Mouse (Mus musculus) neural tube, embryonic 13.5 days (tissue): Measurements from ENCODE around the gene Sall4. TPM values are rescaled to one million over a fixed set of nuclear protein-coding genes. Genes with fewer than 3 reads are reported as not detected.
"Not testable (repeated sequence)": the region's sequence is repeated elsewhere in the genome, so short reads cannot be mapped to it uniquely, and the experiment has no call there.

Experiments used
- ATAC-seq: fragments of 200-750 bp; cut with Nextera tagmentation; 2 replicates; pipeline ENCODE4 v1.8.0; 2017; ENCODE audit warnings: low read depth, mild to moderate bottlenecking, moderate TSS enrichment, moderate library complexity
- H3K27ac ChIP-seq: fragments of 300-500 bp; sonication (generic); replicated peaks from 2 replicates; pipeline ENCODE4 v1.5.1; 2015; ENCODE audit warnings: moderate library complexity, mild to moderate bottlenecking, inconsistent platforms
- H3K27me3 ChIP-seq: fragments of 300-500 bp; sonication (generic); 2 replicates; pipeline ENCODE4 v1.6.1; 2015; ENCODE audit warnings: mild to moderate bottlenecking, inconsistent platforms
- H3K36me3 ChIP-seq: fragments of 300-500 bp; sonication (generic); 2 replicates; pipeline ENCODE4 v1.6.1; 2015; ENCODE audit warnings: mild to moderate bottlenecking, inconsistent platforms
- H3K4me1 ChIP-seq: fragments of 300-500 bp; sonication (generic); replicated peaks from 2 replicates; pipeline ENCODE4 v1.6.1; 2015; ENCODE audit warnings: inconsistent platforms
- H3K4me2 ChIP-seq: fragments of 300-500 bp; sonication (generic); 2 replicates; pipeline ENCODE4 v1.6.1; 2015; ENCODE audit warnings: inconsistent platforms, mild to moderate bottlenecking, moderate library complexity
- H3K4me3 ChIP-seq: fragments of 300-500 bp; sonication (generic); 2 replicates; pipeline ENCODE4 v1.5.1; 2015; ENCODE audit warnings: mild to moderate bottlenecking, inconsistent platforms
- H3K9ac ChIP-seq: fragments of 300-500 bp; sonication (generic); 2 replicates; pipeline ENCODE4 v1.6.1; 2015; ENCODE audit warnings: moderate library complexity, mild to moderate bottlenecking, inconsistent platforms
- H3K9me3 ChIP-seq: fragments of 300-500 bp; sonication (generic); 2 replicates; pipeline ENCODE4 v1.6.1; 2016; ENCODE audit warnings: inconsistent platforms
- WGBS: fragments of 180-500 bp; shearing (Covaris S2); methylation state at CpG from one replicate; pipeline ENCODE4 v1.1.7; 2015; 5-methylcytosine and 5-hydroxymethylcytosine counted together
- polyA plus RNA-seq: library from polyadenylated mRNA; unstranded; fragments of >200 nt; fragmentation: Nextera tagmentation; extraction: Ambion mirVana; gene quantifications from 2 replicates; pipeline ENCODE4 v1.2.1, GENCODE M21; 2015

The Sall4 gene
- polyA plus RNA-seq, 1 experiment from 2014 or later, result 0.81 TPM

- no peak overlapping the region for H3K4me2 ChIP-seq
- H3K9me3 ChIP-seq, result no peaks in the 10 kb centered on the region
- H3K27me3 ChIP-seq, result peaks cover 48% of the 10 kb centered on the region
- H3K9ac ChIP-seq, result no peak overlapping the region
- 40% methylated on average over 8 of the region's 8 CpGs for WGBS
- H3K4me3 ChIP-seq, result no peak overlapping the region
- H3K36me3 ChIP-seq, result no peaks in the 10 kb centered on the region
- no peak overlapping the region for H3K27ac ChIP-seq
- H3K4me1 ChIP-seq, result peaks cover 26% of the 10 kb centered on the region
- no peak for ATAC-seq
Measured at GRCm38 (mm10) chr2:168769259-168769658, 1.5 kb upstream of the Sall4 start.

- Histone ChIP-seq H3K27me3 (peaks cover 62% of the 10 kb centered on the region), H3K9me3 (no peaks in the 10 kb centered on the region), H3K4me2 (peak overlapping the region; percentile 93), H3K36me3 (no peaks in the 10 kb centered on the region), H3K4me3 (peak overlapping the region; percentile 52), H3K27ac (0 out of 2 replicates have a peak overlapping the region, but pooled peaks have one; percentile 42), H3K4me1 (peaks cover 49% of the 10 kb centered on the region), H3K9ac (peak overlapping the region; percentile 72)
- ATAC-seq, result peak; percentile 84
- WGBS, result under 1% methylated on average over 52 of the region's 52 CpGs
Measured at GRCm38 (mm10) chr2:168766538-168767361, 993 bp downstream of the Sall4 start.

DNA sequence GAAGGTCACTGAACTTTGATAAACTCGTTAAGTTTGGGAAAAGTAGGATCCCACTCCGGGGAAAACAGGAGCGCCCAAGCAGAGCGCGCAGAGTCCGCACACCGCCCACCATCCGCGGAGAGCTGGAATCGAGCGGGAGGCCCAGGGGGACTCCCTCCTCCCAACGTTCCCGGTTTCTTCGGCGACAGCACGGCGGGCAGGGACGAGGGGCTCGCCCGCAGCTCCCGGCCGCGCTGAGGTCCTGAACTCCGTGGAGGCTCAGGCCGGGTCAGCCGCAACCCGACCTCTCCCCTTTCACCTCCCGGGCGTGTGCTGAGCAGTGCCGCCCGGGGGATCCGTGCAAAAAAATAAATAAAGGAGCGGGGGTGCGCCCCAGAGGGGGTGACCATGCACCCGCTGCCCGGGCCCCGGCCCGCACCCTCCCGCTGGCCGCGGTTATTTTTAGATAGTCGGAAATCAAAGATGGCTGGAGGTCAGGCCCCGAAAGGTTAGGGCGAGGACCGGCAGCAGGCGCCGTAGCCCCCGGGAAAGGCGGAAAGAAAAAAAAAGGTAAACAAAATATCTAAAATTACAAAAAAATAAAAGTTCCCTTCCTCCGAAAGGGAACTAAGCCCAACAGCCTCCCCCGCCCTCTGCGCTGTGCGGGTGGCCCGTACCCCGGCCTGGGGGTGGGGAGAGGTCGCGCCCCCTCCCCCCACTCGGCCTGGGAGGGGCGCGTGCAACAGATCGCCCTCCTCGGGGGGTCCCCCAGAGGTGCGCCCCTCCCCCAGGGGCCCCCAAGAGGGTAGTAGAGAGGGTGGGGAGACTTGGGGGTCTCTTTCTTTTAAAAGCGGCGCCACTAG lies 1.8 kb downstream of the Sall4 start:
- Histone ChIP-seq H3K4me3 (peak overlapping the region; percentile 52), H3K9me3 (no peaks in the 10 kb centered on the region), H3K4me2 (peak overlapping the region; percentile 93), H3K4me1 (peaks cover 55% of the 10 kb centered on the region), H3K36me3 (no peaks in the 10 kb centered on the region), H3K27ac (0 out of 2 replicates have a peak overlapping the region, but pooled peaks have one; percentile 1), H3K9ac (peak overlapping the region; percentile 72), H3K27me3 (peaks cover 62% of the 10 kb centered on the region)
- WGBS, result under 1% methylated on average over 65 of the region's 65 CpGs
- peak; percentile 20; the same call in 1 of the 2 replicates for ATAC-seq

- under 1% methylated on average over 32 of the region's 32 CpGs for WGBS
Measured at GRCm38 (mm10) chr2:168765065-168765681, 2.6 kb downstream of the Sall4 start.

GRCm38 (mm10) chr2:168764460-168764867 lies 3.3 kb downstream of the Sall4 start:
- H3K9ac ChIP-seq, result no peak overlapping the region
- no peak overlapping the region for H3K27ac ChIP-seq
- no peak for ATAC-seq
- H3K4me2 ChIP-seq, result peak overlapping the region; percentile 93
- H3K4me3 ChIP-seq, result no peak overlapping the region
- no peaks in the 10 kb centered on the region for H3K36me3 ChIP-seq
- peaks cover 61% of the 10 kb centered on the region for H3K27me3 ChIP-seq
- peaks cover 55% of the 10 kb centered on the region for H3K4me1 ChIP-seq
- H3K9me3 ChIP-seq, result no peaks in the 10 kb centered on the region
- WGBS, result 6% methylated on average over 9 of the region's 9 CpGs

More at GRCm38 (mm10) chr2:168765065-168765681, 2.6 kb downstream of the Sall4 start:
- Histone ChIP-seq H3K27me3 (peaks cover 62% of the 10 kb centered on the region), H3K4me1 (peaks cover 55% of the 10 kb centered on the region), H3K27ac (0 out of 2 replicates have a peak overlapping the region, but pooled peaks have one; percentile 1), H3K4me2 (peak overlapping the region; percentile 93), H3K9me3 (no peaks in the 10 kb centered on the region), H3K36me3 (no peaks in the 10 kb centered on the region), H3K9ac (peak overlapping the region; percentile 72), H3K4me3 (peak overlapping the region; percentile 52)
- 0 out of 2 replicates have a peak, but pooled peaks have one; percentile 22 for ATAC-seq

DNA sequence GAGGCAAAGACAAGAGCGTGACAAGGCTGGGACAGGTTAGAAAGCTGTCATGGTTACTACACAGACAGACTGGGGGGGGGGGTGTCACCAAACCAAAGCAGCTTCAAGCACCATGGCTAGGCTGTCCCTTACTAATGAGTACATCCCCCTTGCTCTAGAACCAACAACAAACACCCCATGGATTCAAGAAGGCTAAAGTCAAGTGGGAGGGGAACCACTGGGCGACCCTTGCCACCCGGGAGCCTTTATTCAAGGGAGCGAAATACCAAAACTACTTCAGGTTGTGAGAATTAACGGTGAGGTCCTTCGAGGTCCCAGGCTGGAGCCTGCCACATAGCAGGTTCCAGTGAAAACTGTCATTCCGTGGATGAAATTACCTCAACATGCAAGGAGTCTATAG lies 4.0 kb downstream of the Sall4 start:
- no peak overlapping the region for H3K4me3 ChIP-seq
- H3K36me3 ChIP-seq, result no peaks in the 10 kb centered on the region
- no peaks in the 10 kb centered on the region for H3K9me3 ChIP-seq
- ATAC-seq, result no peak
- H3K4me2 ChIP-seq, result peak overlapping the region; percentile 93
- peaks cover 56% of the 10 kb centered on the region for H3K27me3 ChIP-seq
- WGBS, result 6% methylated on average over 7 of the region's 7 CpGs
- H3K9ac ChIP-seq, result no peak overlapping the region
- no peak overlapping the region for H3K27ac ChIP-seq
- H3K4me1 ChIP-seq, result peaks cover 55% of the 10 kb centered on the region

- Histone ChIP-seq H3K27ac (peak overlapping the region; percentile 64), H3K9ac (peak overlapping the region; percentile 52; the same call in 1 of the 2 replicates), H3K9me3 (no peaks in the 10 kb centered on the region), H3K4me2 (peak overlapping the region; percentile 93), H3K4me1 (peaks cover 55% of the 10 kb centered on the region), H3K36me3 (no peaks in the 10 kb centered on the region), H3K4me3 (peak overlapping the region; percentile 20), H3K27me3 (peaks cover 42% of the 10 kb centered on the region)
- ATAC-seq, result no peak
- WGBS, result 2% methylated on average over 12 of the region's 12 CpGs
Measured at GRCm38 (mm10) chr2:168762411-168762815, 5.3 kb downstream of the Sall4 start.

GRCm38 (mm10) chr2:168761954-168762353 lies 5.8 kb downstream of the Sall4 start:
- Histone ChIP-seq H3K36me3 (no peaks in the 10 kb centered on the region), H3K9ac (peak overlapping the region; percentile 52; the same call in 1 of the 2 replicates), H3K27me3 (peaks cover 38% of the 10 kb centered on the region), H3K27ac (peak overlapping the region; percentile 64), H3K4me1 (peaks cover 54% of the 10 kb centered on the region), H3K9me3 (no peaks in the 10 kb centered on the region), H3K4me3 (peak overlapping the region; percentile 20), H3K4me2 (peak overlapping the region; percentile 93)
- 6% methylated on average over 4 of the region's 4 CpGs for WGBS
- no peak for ATAC-seq

- 88% methylated on average over 9 of the region's 9 CpGs for WGBS
- no peak for ATAC-seq
- H3K27ac ChIP-seq, result no peak overlapping the region
Measured at GRCm38 (mm10) chr2:168761141-168761540, 6.6 kb downstream of the Sall4 start.

GRCm38 (mm10) chr2:168744406-168744805 lies 23.3 kb downstream of the Sall4 start:
- not testable (repeated sequence) for H3K36me3 ChIP-seq, ATAC-seq, H3K9ac ChIP-seq, H3K27ac ChIP-seq, H3K9me3 ChIP-seq, H3K4me3 ChIP-seq, H3K27me3 ChIP-seq, H3K4me2 ChIP-seq
- peaks cover 13% of the 10 kb centered on the region for H3K4me1 ChIP-seq
- 89% methylated on average over 10 of the region's 10 CpGs for WGBS

More at GRCm38 (mm10) chr2:168761141-168761540, 6.6 kb downstream of the Sall4 start:
- peaks cover 2% of the 10 kb centered on the region; the same call in 1 of the 2 replicates for H3K36me3 ChIP-seq
- no peak overlapping the region for H3K9ac ChIP-seq
- H3K9me3 ChIP-seq, result no peaks in the 10 kb centered on the region
- H3K27me3 ChIP-seq, result peaks cover 33% of the 10 kb centered on the region
- no peak overlapping the region for H3K4me2 ChIP-seq
- peaks cover 48% of the 10 kb centered on the region for H3K4me1 ChIP-seq
- no peak overlapping the region for H3K4me3 ChIP-seq

DNA sequence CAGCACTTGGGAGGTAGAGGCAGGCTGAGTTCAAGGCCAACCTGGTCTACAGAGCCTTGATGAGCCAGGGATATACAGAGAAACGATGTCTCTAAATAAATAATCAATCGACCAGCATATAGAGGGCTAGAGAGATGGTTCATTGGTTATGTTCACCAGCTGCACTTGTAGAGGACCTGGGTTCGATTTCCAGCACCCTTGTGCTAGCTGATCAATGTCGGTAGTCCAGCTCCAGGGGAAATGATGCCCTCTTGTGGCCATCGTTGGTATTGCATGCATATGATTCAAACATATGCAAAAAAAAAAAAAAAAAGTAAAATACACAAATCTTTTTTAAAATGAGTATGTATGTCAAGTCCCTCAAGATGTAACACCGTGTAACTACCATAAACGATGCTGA lies 25.1 kb downstream of the Sall4 start:
- peak; percentile 7; the same call in 1 of the 2 replicates for ATAC-seq
- Histone ChIP-seq H3K36me3 (peaks cover 4% of the 10 kb centered on the region; the same call in 1 of the 2 replicates), H3K4me3 (peak overlapping the region; percentile 85), H3K9me3 (no peaks in the 10 kb centered on the region), H3K27me3 (no peaks in the 10 kb centered on the region), H3K4me2 (peak overlapping the region; percentile 57), H3K9ac (0 out of 2 replicates have a peak overlapping the region, but pooled peaks have one; percentile 97), H3K27ac (peak overlapping the region; percentile 97), H3K4me1 (peaks cover 13% of the 10 kb centered on the region)
- WGBS, result 21% methylated on average over 7 of the region's 7 CpGs
